Mouse (Mus musculus): ENCODE measurements at regions not wholly inside any gene's neighbourhood (a gene's known extent, or its start where the extent isn't known, plus 50 kb on each side); places are given as distances from the start of the nearest gene placed in this dataset.

DNA sequence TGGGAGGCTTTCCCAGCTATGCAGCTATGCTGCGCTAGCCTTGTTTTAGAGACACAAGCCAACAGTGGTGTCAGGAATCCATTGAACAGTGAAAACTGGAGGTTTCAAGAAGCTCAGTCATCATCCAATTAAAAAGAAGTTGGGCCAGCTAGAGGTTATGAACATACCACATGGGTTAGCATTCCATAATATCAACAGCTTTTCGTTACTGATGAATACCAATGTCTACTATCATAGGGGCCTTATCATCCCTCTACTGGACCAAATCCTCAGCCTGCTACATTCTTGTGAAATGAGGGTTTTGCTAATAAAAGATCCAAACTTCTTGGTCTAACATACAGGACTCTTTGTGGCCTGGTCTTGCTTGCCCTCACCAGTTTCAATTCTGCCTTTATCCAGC, 124.8 kb upstream of the Fam78b start:
- H3K4me1 ChIP-seq (replicated peaks; ENCODE audit: control insufficient read depth, insufficient read depth, low read length), result no peaks in the 10 kb centered on the region
- H3K9me3 ChIP-seq (ENCODE audit: control insufficient read depth), result no peaks in the 10 kb centered on the region
- H3K36me3 ChIP-seq (ENCODE audit: control insufficient read depth, insufficient read depth), result no peaks in the 10 kb centered on the region
- H3K9ac ChIP-seq (ENCODE audit: low read depth, low read length), result no peak overlapping the region
- no peaks in the 10 kb centered on the region for H3K27me3 ChIP-seq (replicated peaks; ENCODE audit: control insufficient read depth, insufficient read depth, low read length)
- no peak overlapping the region for H3K27ac ChIP-seq (ENCODE audit: low read depth, low read length)
- H3K4me3 ChIP-seq (ENCODE audit: low read depth, low read length), result no peak overlapping the region
- 86% methylated on average over 2 of the region's 2 CpGs for WGBS
- H3K4me2 ChIP-seq (replicated peaks; ENCODE audit: low read depth), result no peak overlapping the region
- no peak for TF ChIP-seq CTCF (IDR thresholded peaks at IDR 0.05; ENCODE audit: low read depth)
- ATAC-seq, result no peak

DNA sequence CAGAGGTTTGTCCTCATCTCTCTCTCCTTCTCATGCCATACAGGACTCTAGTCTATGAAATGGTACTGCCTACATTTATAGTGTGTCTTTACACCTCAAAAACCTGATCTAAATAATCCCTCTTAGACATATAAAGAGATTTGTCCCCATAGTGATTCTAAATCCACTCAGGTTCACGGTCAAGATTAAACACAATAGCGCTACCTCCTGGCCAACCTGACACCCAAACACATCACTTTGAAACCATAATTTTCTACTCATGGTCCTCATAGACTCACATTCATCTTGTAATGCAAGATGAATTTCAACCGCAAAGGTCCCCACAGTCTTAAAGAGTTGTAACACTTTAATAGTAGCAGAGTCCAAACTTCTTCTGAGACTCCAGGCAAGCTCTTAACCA, 118.0 kb upstream of the Fam78b start:
- H3K4me3 ChIP-seq (ENCODE audit: low read depth, low read length), result no peak overlapping the region
- H3K9me3 ChIP-seq (ENCODE audit: control insufficient read depth), result no peaks in the 10 kb centered on the region
- H3K4me2 ChIP-seq (replicated peaks; ENCODE audit: low read depth), result no peak overlapping the region
- no peaks in the 10 kb centered on the region for H3K4me1 ChIP-seq (replicated peaks; ENCODE audit: control insufficient read depth, insufficient read depth, low read length)
- WGBS, result 85% methylated on average over 3 of the region's 3 CpGs
- H3K36me3 ChIP-seq (ENCODE audit: control insufficient read depth, insufficient read depth), result no peaks in the 10 kb centered on the region
- no peak overlapping the region for H3K27ac ChIP-seq (ENCODE audit: low read depth, low read length)
- no peak overlapping the region for H3K9ac ChIP-seq (ENCODE audit: low read depth, low read length)
- no peaks in the 10 kb centered on the region for H3K27me3 ChIP-seq (replicated peaks; ENCODE audit: control insufficient read depth, insufficient read depth, low read length)
- no peak for ATAC-seq
- no peak for TF ChIP-seq CTCF (IDR thresholded peaks at IDR 0.05; ENCODE audit: low read depth)

DNA sequence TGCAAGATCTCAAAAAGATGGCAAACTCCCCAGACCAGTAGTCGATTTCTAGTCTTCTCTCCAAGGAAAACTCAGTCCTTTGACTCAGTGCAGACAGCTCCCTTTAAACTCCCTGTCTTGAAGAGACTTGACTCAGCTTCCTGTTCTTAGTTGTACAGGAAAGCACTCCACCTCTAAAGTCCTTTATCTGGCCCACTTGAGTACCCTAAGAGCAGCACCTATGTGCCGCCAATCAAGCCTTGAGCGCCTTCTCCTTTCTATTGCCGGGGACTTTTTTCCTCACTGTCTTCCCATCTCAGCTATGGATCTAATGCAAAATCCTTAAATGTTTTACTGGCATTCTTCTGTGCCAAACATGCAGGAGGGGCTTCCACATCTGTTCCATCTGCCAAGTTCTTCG, 105.3 kb upstream of the Fam78b start:
- TF ChIP-seq CTCF (IDR thresholded peaks at IDR 0.05; ENCODE audit: low read depth), result no peak
- Histone ChIP-seq H3K9ac (ENCODE audit: low read depth, low read length) (no peak overlapping the region), H3K27me3 (replicated peaks; ENCODE audit: control insufficient read depth, insufficient read depth, low read length) (no peaks in the 10 kb centered on the region), H3K36me3 (ENCODE audit: control insufficient read depth, insufficient read depth) (no peaks in the 10 kb centered on the region), H3K9me3 (ENCODE audit: control insufficient read depth) (no peaks in the 10 kb centered on the region), H3K27ac (ENCODE audit: low read depth, low read length) (no peak overlapping the region), H3K4me3 (ENCODE audit: low read depth, low read length) (no peak overlapping the region), H3K4me1 (replicated peaks; ENCODE audit: control insufficient read depth, insufficient read depth, low read length) (no peaks in the 10 kb centered on the region), H3K4me2 (replicated peaks; ENCODE audit: low read depth) (no peak overlapping the region)
- no peak for ATAC-seq
- 87% methylated on average over 5 of the region's 5 CpGs for WGBS

DNA sequence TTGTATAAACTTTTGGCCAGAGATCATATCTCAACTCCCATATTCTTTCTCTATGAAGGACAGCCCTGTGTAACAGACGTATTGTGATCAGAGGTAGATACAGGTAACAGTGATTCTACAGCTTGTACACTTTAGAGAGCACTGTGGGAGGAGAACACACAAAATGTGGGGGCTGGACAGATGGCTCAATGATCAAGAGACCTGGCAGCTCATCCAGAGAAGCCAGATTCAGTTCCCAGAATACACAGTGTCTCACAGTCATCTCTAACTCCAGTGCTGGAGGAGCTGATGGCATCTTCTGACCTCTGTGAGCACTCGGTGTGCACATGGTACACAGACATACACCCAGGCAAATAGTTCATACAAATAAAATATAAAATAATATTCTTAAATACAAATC, 102.5 kb upstream of the Fam78b start:
- Histone ChIP-seq H3K4me1 (replicated peaks; ENCODE audit: control insufficient read depth, insufficient read depth, low read length) (no peaks in the 10 kb centered on the region), H3K27ac (ENCODE audit: low read depth, low read length) (no peak overlapping the region), H3K4me3 (ENCODE audit: low read depth, low read length) (no peak overlapping the region), H3K36me3 (ENCODE audit: control insufficient read depth, insufficient read depth) (no peaks in the 10 kb centered on the region), H3K27me3 (replicated peaks; ENCODE audit: control insufficient read depth, insufficient read depth, low read length) (no peaks in the 10 kb centered on the region), H3K9me3 (ENCODE audit: control insufficient read depth) (no peaks in the 10 kb centered on the region), H3K9ac (ENCODE audit: low read depth, low read length) (no peak overlapping the region), H3K4me2 (replicated peaks; ENCODE audit: low read depth) (no peak overlapping the region)
- WGBS, result 84% methylated on average over 2 of the region's 2 CpGs
- ATAC-seq, result no peak
- no peak for TF ChIP-seq CTCF (IDR thresholded peaks at IDR 0.05; ENCODE audit: low read depth)

DNA sequence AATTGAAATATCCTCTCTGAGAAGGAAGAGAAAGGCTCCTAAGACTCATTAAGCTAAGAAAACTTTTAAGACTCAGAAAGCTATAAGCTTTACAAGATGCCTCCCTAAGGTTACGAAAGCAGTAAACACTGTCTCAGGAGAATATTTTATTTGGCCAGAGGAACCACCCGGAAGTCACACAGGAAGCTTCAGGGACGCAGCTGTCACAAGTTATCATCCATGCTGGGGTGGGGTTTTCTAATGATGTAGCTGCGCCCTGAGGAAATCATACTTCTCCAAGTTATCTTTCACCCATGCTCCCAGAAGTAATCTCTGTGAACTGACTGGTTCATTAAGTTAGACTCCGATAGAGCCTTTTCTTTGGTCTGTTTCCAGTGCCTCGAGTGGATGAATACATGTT, 102.0 kb upstream of the Fam78b start:
- Histone ChIP-seq H3K4me2 (replicated peaks; ENCODE audit: low read depth) (no peak overlapping the region), H3K36me3 (ENCODE audit: control insufficient read depth, insufficient read depth) (no peaks in the 10 kb centered on the region), H3K9me3 (ENCODE audit: control insufficient read depth) (no peaks in the 10 kb centered on the region), H3K27me3 (replicated peaks; ENCODE audit: control insufficient read depth, insufficient read depth, low read length) (no peaks in the 10 kb centered on the region), H3K4me3 (ENCODE audit: low read depth, low read length) (no peak overlapping the region), H3K27ac (ENCODE audit: low read depth, low read length) (no peak overlapping the region), H3K9ac (ENCODE audit: low read depth, low read length) (no peak overlapping the region), H3K4me1 (replicated peaks; ENCODE audit: control insufficient read depth, insufficient read depth, low read length) (no peaks in the 10 kb centered on the region)
- TF ChIP-seq CTCF (IDR thresholded peaks at IDR 0.05; ENCODE audit: low read depth), result no peak
- ATAC-seq, result no peak
- WGBS, result 72% methylated on average over 6 of the region's 6 CpGs

DNA sequence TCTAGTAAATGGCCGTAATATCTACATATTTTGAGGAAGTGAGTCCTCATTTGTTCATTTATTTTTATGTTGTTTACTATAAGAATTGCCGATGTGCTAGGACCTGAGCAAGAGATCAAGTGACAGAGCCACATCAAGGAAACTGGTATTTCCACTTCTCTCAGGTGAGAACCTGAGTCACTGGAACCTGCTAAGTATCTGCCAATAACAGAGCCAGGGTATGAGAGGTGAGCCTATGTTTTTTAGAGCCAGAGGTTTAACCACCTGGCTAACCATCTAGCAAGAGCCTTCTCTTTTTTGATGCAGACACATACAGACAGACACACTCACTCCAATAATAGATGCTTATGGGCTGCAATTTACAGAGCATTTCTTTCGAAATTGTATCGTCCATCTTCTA, 101.2 kb upstream of the Fam78b start:
- Histone ChIP-seq H3K4me1 (replicated peaks; ENCODE audit: control insufficient read depth, insufficient read depth, low read length) (no peaks in the 10 kb centered on the region), H3K27me3 (replicated peaks; ENCODE audit: control insufficient read depth, insufficient read depth, low read length) (no peaks in the 10 kb centered on the region), H3K36me3 (ENCODE audit: control insufficient read depth, insufficient read depth) (no peaks in the 10 kb centered on the region), H3K4me2 (replicated peaks; ENCODE audit: low read depth) (no peak overlapping the region), H3K9ac (ENCODE audit: low read depth, low read length) (no peak overlapping the region), H3K9me3 (ENCODE audit: control insufficient read depth) (no peaks in the 10 kb centered on the region), H3K27ac (ENCODE audit: low read depth, low read length) (no peak overlapping the region), H3K4me3 (ENCODE audit: low read depth, low read length) (no peak overlapping the region)
- no peak for TF ChIP-seq CTCF (IDR thresholded peaks at IDR 0.05; ENCODE audit: low read depth)
- 65% methylated on average over 4 of the region's 4 CpGs for WGBS
- no peak for ATAC-seq

DNA sequence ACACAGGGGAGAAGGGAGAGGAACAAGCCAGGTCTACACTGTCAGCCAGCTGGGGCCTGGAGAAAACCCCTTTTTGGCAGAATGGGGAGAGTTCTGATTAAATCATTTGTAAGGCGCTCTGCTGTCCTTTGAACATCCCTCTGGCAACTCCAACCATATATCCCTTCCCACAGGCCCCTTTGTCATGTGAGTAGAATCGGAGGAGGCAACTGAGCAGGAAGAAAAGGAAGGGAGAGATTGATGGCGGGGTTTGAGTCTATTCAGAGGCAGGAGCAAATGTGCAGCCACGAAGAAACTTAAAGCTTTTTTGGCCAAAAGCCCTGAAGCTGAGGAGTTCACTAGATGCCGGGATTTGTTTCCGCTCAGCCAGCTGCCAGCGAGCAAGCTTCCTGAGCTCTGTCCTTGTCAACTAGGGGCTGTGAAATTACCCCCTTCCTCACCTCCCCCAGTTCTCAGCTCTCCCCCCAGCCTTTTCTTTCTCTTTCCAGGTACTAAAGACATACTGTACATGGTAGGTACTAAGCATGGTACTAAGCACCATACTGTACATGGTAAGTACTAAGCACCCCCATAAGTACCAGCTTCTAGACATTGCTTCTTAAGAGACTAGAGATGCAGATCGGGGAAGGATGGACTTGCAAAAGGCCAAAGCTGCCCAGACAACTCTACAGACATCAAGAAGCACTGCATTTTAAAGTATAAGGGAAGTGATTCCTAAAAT, 100.6 kb upstream of the Fam78b start:
- no peak overlapping the region for H3K4me2 ChIP-seq (replicated peaks; ENCODE audit: low read depth)
- no peaks in the 10 kb centered on the region for H3K4me1 ChIP-seq (replicated peaks; ENCODE audit: control insufficient read depth, insufficient read depth, low read length)
- H3K4me3 ChIP-seq (ENCODE audit: low read depth, low read length), result no peak overlapping the region
- H3K9ac ChIP-seq (ENCODE audit: low read depth, low read length), result no peak overlapping the region
- TF ChIP-seq CTCF (IDR thresholded peaks at IDR 0.05; ENCODE audit: low read depth), result no peak
- no peaks in the 10 kb centered on the region for H3K9me3 ChIP-seq (ENCODE audit: control insufficient read depth)
- H3K27ac ChIP-seq (ENCODE audit: low read depth, low read length), result no peak overlapping the region
- no peaks in the 10 kb centered on the region for H3K27me3 ChIP-seq (replicated peaks; ENCODE audit: control insufficient read depth, insufficient read depth, low read length)
- 49% methylated on average over 8 of the region's 8 CpGs for WGBS
- no peaks in the 10 kb centered on the region for H3K36me3 ChIP-seq (ENCODE audit: control insufficient read depth, insufficient read depth)
- no peak for ATAC-seq
